Mouse (Mus musculus) layer of hippocampus, postnatal 14 days (tissue): ENCODE measurements at regions not wholly inside any gene's neighbourhood (a gene's known extent, or its start where the extent isn't known, plus 50 kb on each side); places are given as distances from the start of the nearest gene placed in this dataset.

Source experiments
- DNase-seq, 2 experiments: peaks; one replicate each; pipeline ENCODE4 v3.0.0; 2021 to 2022; ENCODE audit warnings: low spot score in 2 of 2, mixed read lengths in 1 of 2

GRCm38 (mm10) chr7:72362690-72363089, 56.3 kb upstream of the Mctp2 start:
- DNase-seq = peak; percentile 42 to 58

GRCm38 (mm10) chr7:72391323-72391722, 84.9 kb upstream of the Mctp2 start:
- DNase-seq = peak in 1 of 2 experiments; percentile 15

GRCm38 (mm10) chr7:72400056-72400455, 93.6 kb upstream of the Mctp2 start:
- DNase-seq = peak; percentile 59 to 84

GRCm38 (mm10) chr7:72406131-72406530, 99.7 kb upstream of the Mctp2 start:
- DNase-seq = no peak

- no peak for DNase-seq
Measured at GRCm38 (mm10) chr7:72408409-72408986, 102.1 kb upstream of the Mctp2 start.

- DNase-seq = peak in 1 of 2 experiments; percentile 24
Measured at GRCm38 (mm10) chr7:72438552-72438951, 132.1 kb upstream of the Mctp2 start.

- DNase-seq = no peak
Measured at GRCm38 (mm10) chr7:72442001-72442400, 135.6 kb upstream of the Mctp2 start.

GRCm38 (mm10) chr7:72444016-72444415, 137.6 kb upstream of the Mctp2 start:
- no peak for DNase-seq

GRCm38 (mm10) chr7:72444792-72445191, 138.4 kb upstream of the Mctp2 start:
- DNase-seq = no peak

GRCm38 (mm10) chr7:72446911-72447310, 140.5 kb upstream of the Mctp2 start:
- DNase-seq = no peak

- no peak for DNase-seq
Measured at GRCm38 (mm10) chr7:72462978-72463377, 156.6 kb upstream of the Mctp2 start.

GRCm38 (mm10) chr7:72464658-72465057, 158.2 kb upstream of the Mctp2 start:
- no peak for DNase-seq

GRCm38 (mm10) chr7:72469691-72470090, 163.3 kb upstream of the Mctp2 start:
- no peak for DNase-seq

- no peak for DNase-seq
Measured at GRCm38 (mm10) chr7:72474751-72475150, 168.3 kb upstream of the Mctp2 start.

- no peak for DNase-seq
Measured at GRCm38 (mm10) chr7:72478936-72479335, 172.5 kb upstream of the Mctp2 start.

- no peak for DNase-seq
Measured at GRCm38 (mm10) chr7:72481275-72481674, 174.9 kb upstream of the Mctp2 start.

- DNase-seq = no peak
Measured at GRCm38 (mm10) chr7:72490161-72490560, 183.8 kb upstream of the Mctp2 start.

GRCm38 (mm10) chr7:72493292-72493691, 186.9 kb upstream of the Mctp2 start:
- no peak for DNase-seq

- no peak for DNase-seq
Measured at GRCm38 (mm10) chr7:72496933-72497631, 190.7 kb upstream of the Mctp2 start.

- peak; percentile 26 to 58 for DNase-seq
Measured at GRCm38 (mm10) chr7:72498562-72499230, 192.3 kb upstream of the Mctp2 start.

GRCm38 (mm10) chr7:72499788-72500187, 193.4 kb upstream of the Mctp2 start:
- no peak for DNase-seq

- DNase-seq = no peak
Measured at GRCm38 (mm10) chr7:72500190-72500589, 193.8 kb upstream of the Mctp2 start.
